Mouse (Mus musculus) heart, adult 10 weeks (tissue): ENCODE data around the gene Fam43b. TPM values are rescaled to one million over a fixed set of nuclear protein-coding genes. Genes with fewer than 3 reads are reported as not detected.

ENCODE experiments used
- polyA plus RNA-seq: library from polyadenylated mRNA; stranded (reverse); fragments of 350-450 nt; fragmentation: Illumina TruSeq; extraction: RNeasy Lipid Tissue Mini Kit (QIAGEN cat#74804); gene quantifications from one replicate; pipeline ENCODE4 v1.2.3, GENCODE M21; 2014; ENCODE audit warnings: low read depth, low replicate concordance

Gene Fam43b
- not detected for polyA plus RNA-seq

DNA sequence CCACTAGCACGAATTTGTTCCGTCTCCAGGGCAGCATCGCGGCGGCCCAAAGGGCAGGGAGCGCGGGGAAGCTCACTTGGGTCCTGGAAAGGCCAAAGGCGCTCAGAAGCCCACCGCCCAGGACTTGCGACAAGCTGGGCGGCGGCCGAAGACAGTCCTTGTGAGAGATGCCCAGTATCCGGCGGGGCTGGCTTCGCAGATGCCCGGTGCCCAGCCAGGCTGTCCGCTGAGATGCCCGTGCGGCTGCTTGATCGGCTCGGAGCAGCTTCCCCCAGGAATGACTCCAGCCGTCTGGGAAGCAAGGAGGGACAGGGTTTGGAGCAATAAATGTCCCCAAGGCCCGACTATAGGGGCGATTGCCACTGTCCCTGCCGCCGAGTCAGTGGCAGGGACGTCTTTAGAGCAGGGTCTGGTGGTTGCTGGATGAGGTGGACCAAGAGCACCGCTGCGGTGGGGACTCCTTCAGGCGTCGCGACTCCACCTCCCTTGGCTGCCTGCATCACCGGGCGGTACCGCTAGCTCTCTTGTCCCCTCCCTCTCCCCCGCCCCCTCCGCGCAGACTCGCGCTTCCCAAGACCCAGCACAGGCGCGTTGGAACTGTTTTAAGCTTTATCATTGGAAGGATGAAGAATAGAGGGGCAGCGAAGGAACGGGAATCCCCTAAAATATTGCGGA, at the start of gene Fam43b:
Fam43b (minus strand) TSS at position 558 of the 675 bp plus-strand sequence.

GRCm38 (mm10) chr4:138434347-138435316, 38.3 kb upstream of the Fam43b start, which contains the start of gene Mul1:
TSS of gene Mul1 (plus strand) at chr4:138434671.

GRCm38 (mm10) chr4:138367641-138368497, 28.5 kb downstream of the Fam43b start, which contains the start of gene Cda:
TSS of gene Cda (minus strand) at chr4:138367992.

Other genes with a start within 250 kb of the Fam43b start
- 114 TPM for gene Hp1bp3, start 180.2 kb downstream of the Fam43b start, polyA plus RNA-seq
- 0.16 TPM for gene Sh2d5, start 146.1 kb downstream of the Fam43b start, polyA plus RNA-seq
- gene Kif17, start 146.1 kb downstream of the Fam43b start, polyA plus RNA-seq, result 0.16 TPM
- 58.4 TPM for gene Ddost, start 91.8 kb downstream of the Fam43b start, polyA plus RNA-seq
- gene Pink1, start 70.2 kb downstream of the Fam43b start, polyA plus RNA-seq, result 729 TPM
- gene Cda, start 28.5 kb downstream of the Fam43b start, polyA plus RNA-seq, result 1.8 TPM
- 35.1 TPM for gene Mul1, start 38.1 kb upstream of the Fam43b start, polyA plus RNA-seq
- 12.3 TPM for gene Camk2n1, start 57.8 kb upstream of the Fam43b start, polyA plus RNA-seq
- not detected for gene Vwa5b1, start 239.4 kb upstream of the Fam43b start, polyA plus RNA-seq